7 mouse cellular contexts compared by ENCODE assay signal in genomic region chr5:138155443-138155976, GRCm38 (mm10). TPM values are rescaled to one million over a fixed set of nuclear protein-coding genes. Genes with fewer than 3 reads are reported as not detected.
DNase-seq lines count a peak whose midpoint lies in the region; ATAC-seq lines count a peak whose summit lies in the region.

Gene Zfp113, minus strand, starts transcription at chr5:138155744.

- peaks cover 5% of the 10 kb centered on the region for H3K4me1 ChIP-seq in intestine, embryonic 16.5 days (ENCODE audit: control insufficient read depth, insufficient read depth, low read length)
- peaks cover 2% of the 10 kb centered on the region; the same call in 1 of the 2 replicates for H3K4me1 ChIP-seq in midbrain, embryonic 11.5 days (ENCODE audit: control insufficient read depth, insufficient read depth, low read length)

- intact Hi-C loops in left cerebral cortex, postnatal 36 days (cut with DNase I) = loop anchor here (1.0 to 5.0 kb wide), 3 partner anchors 39 to 268 kb away; partner anchors contain the start of gene Zscan21

- peak; percentile 98 for ATAC-seq in intestine, embryonic 16.5 days
- ATAC-seq in midbrain, embryonic 11.5 days (ENCODE audit: low FRiP score) = peak; percentile 97

- H3K36me3 ChIP-seq in intestine, embryonic 16.5 days (ENCODE audit: control insufficient read depth, insufficient read depth, low read length) = peaks cover 4% of the 10 kb centered on the region; the same call in 1 of the 2 replicates
- H3K36me3 ChIP-seq in midbrain, embryonic 11.5 days (ENCODE audit: control insufficient read depth, insufficient read depth, low read length) = peaks cover 13% of the 10 kb centered on the region

- no peaks in the 10 kb centered on the region for H3K27me3 ChIP-seq in intestine, embryonic 16.5 days (replicated peaks; ENCODE audit: control insufficient read depth, insufficient read depth, low read length)
- H3K27me3 ChIP-seq in midbrain, embryonic 11.5 days (ENCODE audit: control insufficient read depth, insufficient read depth, low read length) = no peaks in the 10 kb centered on the region

- WGBS in intestine, embryonic 16.5 days = under 1% methylated on average over 31 of the region's 31 CpGs
- whole genome bisulfite sequencing in midbrain, embryonic 11.5 days = under 1% methylated on average over 31 of the region's 31 CpGs

- peak within 1 kb of the TSS; percentile 92 for H3K9ac ChIP-seq in intestine, embryonic 16.5 days (ENCODE audit: low read depth, low read length)
- peak within 1 kb of the TSS; percentile 98 for H3K9ac ChIP-seq in midbrain, embryonic 11.5 days (ENCODE audit: low read length)

- peak within 1 kb of the TSS; percentile 85 for H3K4me3 ChIP-seq in intestine, embryonic 16.5 days (ENCODE audit: low read length)
- H3K4me3 ChIP-seq in midbrain, embryonic 11.5 days (ENCODE audit: low read depth, low read length) = peak within 1 kb of the TSS; percentile 83

- H3K9me3 ChIP-seq in intestine, embryonic 16.5 days (ENCODE audit: control insufficient read depth, low read length) = no peaks in the 10 kb centered on the region
- H3K9me3 ChIP-seq in midbrain, embryonic 11.5 days (ENCODE audit: control insufficient read depth, low read length) = no peaks in the 10 kb centered on the region

- H3K4me2 ChIP-seq in intestine, embryonic 16.5 days (ENCODE audit: low read depth, low read length) = peak within 1 kb of the TSS; percentile 80
- peak within 1 kb of the TSS; percentile 74 for H3K4me2 ChIP-seq in midbrain, embryonic 11.5 days

- DNase-seq in adrenal gland, postnatal 10 days = peak; percentile 89
- peak; percentile 94 for DNase-seq in embryo, embryonic 9.5 days (ENCODE audit: extremely low spot score)
- DNase-seq in gastrocnemius, postnatal 4 days (ENCODE audit: low spot score in 2 of 2) = peak; percentile 48 to 79
- peak; percentile 89 to 90 for DNase-seq in left cerebral cortex, postnatal 36 days (ENCODE audit: low spot score in 2 of 2)
- peak; percentile 98 for DNase-seq in midbrain, embryonic 11.5 days (ENCODE audit: low spot score, missing footprints)
- DNase-seq in skeletal muscle tissue, adult 2 months (ENCODE audit: low read depth, low spot score) = peak; percentile 88

- H3K27ac ChIP-seq in intestine, embryonic 16.5 days (ENCODE audit: low read length) = peak within 1 kb of the TSS; percentile 91
- H3K27ac ChIP-seq in midbrain, embryonic 11.5 days (ENCODE audit: low read depth, low read length) = peak within 1 kb of the TSS; percentile 95

RNA-seq across cellular contexts. Expression of gene Zfp113, which starts in this region (rescaled TPM):
- 10 to 100 TPM; 10.6 to 14.3 TPM for total RNA-seq in adrenal gland, postnatal 10 days (2021)
- total RNA-seq in gastrocnemius, postnatal 4 days (2021) = 10 to 100 TPM in 1 of 2 experiments, 1 to 10 TPM in 1; 9.9 to 10.3 TPM
- 11.7 and 11.8 TPM in 2 replicates for polyA plus RNA-seq in intestine, embryonic 16.5 days (2015; fragmentation: Nextera tagmentation; extraction: Ambion mirVana)
- 10 to 100 TPM; 12.3 to 16.2 TPM for total RNA-seq in left cerebral cortex, postnatal 36 days (2021)
- 27.4 and 32.9 TPM in 2 replicates for polyA plus RNA-seq in midbrain, embryonic 11.5 days (2014; fragmentation: Nextera tagmentation; extraction: Ambion mirVana)

Comparison
In these comparisons a context has a peak if more than half of its experiments do, and no peak if none do; other contexts are left out.
1. Peak in every context shown above with its lines: DNase-seq, ATAC-seq, H3K4me3 ChIP-seq and H3K27ac ChIP-seq.